Mouse (Mus musculus): Measurements from ENCODE around the gene Efna4. TPM values are rescaled to one million over a fixed set of nuclear protein-coding genes. Genes with fewer than 3 reads are reported as not detected.
A peak's percentile ranks its signal among the peaks of the same experiment; 100 is the strongest.

Efna4 gene
- polyA plus RNA-seq, 1 experiment from 2014 or later: 24.7 TPM

DNA sequence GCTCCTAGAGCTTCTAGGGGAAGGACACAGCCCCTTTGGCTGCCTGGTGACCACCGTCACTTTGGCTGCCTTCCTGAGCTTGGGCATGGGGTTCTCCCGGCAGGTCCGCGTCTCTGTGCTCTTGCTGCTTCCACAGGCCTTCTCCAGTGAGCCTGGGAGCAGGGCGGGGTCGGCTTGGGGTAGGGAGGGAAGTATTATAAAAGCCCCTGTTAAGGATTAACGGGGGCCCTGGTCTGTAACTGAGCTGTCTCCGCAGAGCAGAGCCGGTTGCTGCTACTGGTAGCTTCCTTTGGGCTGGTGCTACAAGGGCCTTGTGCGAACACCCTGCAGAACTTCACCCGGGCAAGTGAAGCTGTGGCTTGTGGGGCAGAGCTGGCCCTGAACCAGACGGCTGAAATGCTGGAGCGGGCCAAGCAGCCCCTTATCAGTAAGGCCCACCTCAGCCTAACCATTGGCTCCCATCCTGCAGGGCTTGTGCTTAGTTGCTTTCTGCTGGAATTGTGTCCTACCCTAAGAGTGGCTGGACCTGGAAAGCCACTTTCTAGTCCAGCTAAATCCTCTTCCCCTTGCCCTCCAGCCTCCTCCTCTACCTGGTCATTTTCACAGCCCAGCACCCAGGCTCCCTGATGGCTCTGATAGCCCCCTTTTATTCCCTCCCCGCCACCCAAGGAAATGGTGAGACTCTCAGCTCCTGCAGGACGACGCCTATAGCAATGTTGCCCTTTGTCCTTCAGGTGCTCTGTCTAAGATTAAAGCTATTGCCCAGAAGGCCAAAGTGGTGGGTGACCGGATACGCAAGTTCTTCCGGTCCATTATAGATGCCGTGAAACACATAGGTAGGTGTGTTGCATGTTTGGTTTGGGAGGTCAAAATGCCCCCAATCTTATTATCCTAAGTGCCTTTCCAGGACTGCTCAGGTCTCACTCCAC is 27.9 kb upstream of the Efna4 start:
- H3K4me1 ChIP-seq (replicated peaks; ENCODE audit: control insufficient read depth, insufficient read depth, low read length): no peaks in the 10 kb centered on the region
- ATAC-seq (ENCODE audit: low read depth): no peak
- WGBS: 59% methylated on average over 20 of the region's 20 CpGs
- H3K9ac ChIP-seq (ENCODE audit: low read length): no peak overlapping the region
- no peak overlapping the region for H3K27ac ChIP-seq (ENCODE audit: low read length)
- no peak overlapping the region for H3K4me2 ChIP-seq (ENCODE audit: low read depth, low read length)
- H3K27me3 ChIP-seq (ENCODE audit: control insufficient read depth, insufficient read depth, low read depth, low read length): no peaks in the 10 kb centered on the region
- H3K36me3 ChIP-seq (ENCODE audit: control insufficient read depth, insufficient read depth, low read length): no peaks in the 10 kb centered on the region
- H3K4me3 ChIP-seq (ENCODE audit: low read length): no peak overlapping the region
- no peaks in the 10 kb centered on the region for H3K9me3 ChIP-seq (ENCODE audit: control insufficient read depth, low read length)

DNA sequence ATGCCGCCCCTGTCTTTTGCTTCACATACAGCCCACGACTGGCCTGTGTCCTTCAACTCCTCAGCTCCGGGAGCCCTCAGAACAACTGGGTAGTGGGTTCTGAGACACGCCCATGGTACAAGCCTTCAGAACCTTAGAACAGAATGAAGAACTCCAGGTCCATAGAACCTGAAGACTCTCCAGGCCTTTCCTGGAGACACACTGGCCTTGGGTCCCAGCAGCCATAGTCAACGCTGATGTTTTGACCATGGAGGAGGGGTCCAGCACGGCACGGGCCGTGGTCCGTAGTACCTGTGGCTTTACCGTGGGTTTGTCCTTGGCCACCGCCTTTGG is 27.3 kb upstream of the Efna4 start, which contains the start of gene Dcst1:
Gene Dcst1, minus strand, starts transcription at position 101 of the 333 bp plus-strand sequence.
- no peak within 1 kb of the TSS for H3K27ac ChIP-seq (ENCODE audit: low read length)
- no peaks in the 10 kb centered on the region for H3K4me1 ChIP-seq (replicated peaks; ENCODE audit: control insufficient read depth, insufficient read depth, low read length)
- WGBS: 88% methylated on average over 11 of the region's 11 CpGs
- H3K4me2 ChIP-seq (ENCODE audit: low read depth, low read length): no peak within 1 kb of the TSS
- no peak within 1 kb of the TSS for H3K9ac ChIP-seq (ENCODE audit: low read length)
- no peak within 1 kb of the TSS for H3K4me3 ChIP-seq (ENCODE audit: low read length)
- H3K9me3 ChIP-seq (ENCODE audit: control insufficient read depth, low read length): no peaks in the 10 kb centered on the region
- no peak for ATAC-seq (ENCODE audit: low read depth)
- no peaks in the 10 kb centered on the region for H3K36me3 ChIP-seq (ENCODE audit: control insufficient read depth, insufficient read depth, low read length)
- no peaks in the 10 kb centered on the region for H3K27me3 ChIP-seq (ENCODE audit: control insufficient read depth, insufficient read depth, low read depth, low read length)

DNA sequence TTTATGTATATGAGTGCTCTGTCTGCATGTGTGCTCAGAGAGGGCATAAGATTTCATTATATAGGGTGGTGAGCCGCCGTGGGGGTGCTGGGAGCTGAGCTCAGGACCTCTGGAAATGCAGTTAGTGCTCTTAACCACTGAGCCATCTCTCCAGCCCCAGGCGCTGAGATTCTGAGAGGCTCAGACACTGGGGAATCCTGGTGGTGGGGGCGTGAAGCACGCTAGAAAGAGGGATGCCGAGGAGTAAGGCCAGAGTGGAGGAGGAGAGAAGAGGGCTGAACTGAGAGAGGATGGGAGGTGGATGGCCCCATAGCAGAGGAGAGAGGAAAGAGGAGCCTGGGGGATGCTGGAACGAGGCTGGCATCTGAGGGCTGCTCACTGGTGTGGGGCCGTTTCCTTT is 26.8 kb upstream of the Efna4 start:
- Histone ChIP-seq H3K27me3 (ENCODE audit: control insufficient read depth, insufficient read depth, low read depth, low read length) (no peaks in the 10 kb centered on the region), H3K9ac (ENCODE audit: low read length) (no peak overlapping the region), H3K4me1 (replicated peaks; ENCODE audit: control insufficient read depth, insufficient read depth, low read length) (no peaks in the 10 kb centered on the region), H3K4me2 (ENCODE audit: low read depth, low read length) (no peak overlapping the region), H3K27ac (ENCODE audit: low read length) (no peak overlapping the region), H3K9me3 (ENCODE audit: control insufficient read depth, low read length) (no peaks in the 10 kb centered on the region), H3K4me3 (ENCODE audit: low read length) (no peak overlapping the region), H3K36me3 (ENCODE audit: control insufficient read depth, insufficient read depth, low read length) (no peaks in the 10 kb centered on the region)
- ATAC-seq (ENCODE audit: low read depth): no peak
- WGBS: 71% methylated on average over 8 of the region's 8 CpGs

DNA sequence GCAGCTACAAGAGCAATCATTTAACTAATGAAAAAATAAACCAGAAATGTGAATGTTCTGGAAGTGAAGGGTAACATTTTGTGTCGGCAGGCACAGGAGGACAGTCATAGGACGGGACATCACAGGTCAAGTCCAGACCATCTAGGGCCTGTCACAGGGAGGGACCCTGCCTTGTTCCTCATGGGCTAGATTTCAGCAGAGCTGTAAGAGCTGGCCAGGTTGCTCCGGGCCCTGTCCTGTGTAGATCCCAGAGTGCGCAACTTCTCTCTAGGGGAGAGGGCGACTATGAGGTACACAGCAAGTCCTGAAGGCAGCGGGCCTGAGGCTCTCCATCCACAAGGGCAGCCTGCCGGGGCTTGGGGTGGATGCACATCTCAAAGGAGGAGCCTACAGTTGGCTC is 23.8 kb upstream of the Efna4 start, which contains the start of gene Dcst2:
Gene Dcst2, plus strand, starts transcription at position 301 of the 400 bp plus-strand sequence.
- no peak within 1 kb of the TSS for H3K4me2 ChIP-seq (ENCODE audit: low read depth, low read length)
- WGBS: 76% methylated on average over 7 of the region's 7 CpGs
- no peak within 1 kb of the TSS for H3K27ac ChIP-seq (ENCODE audit: low read length)
- H3K9me3 ChIP-seq (ENCODE audit: control insufficient read depth, low read length): no peaks in the 10 kb centered on the region
- no peaks in the 10 kb centered on the region for H3K27me3 ChIP-seq (ENCODE audit: control insufficient read depth, insufficient read depth, low read depth, low read length)
- no peaks in the 10 kb centered on the region for H3K4me1 ChIP-seq (replicated peaks; ENCODE audit: control insufficient read depth, insufficient read depth, low read length)
- ATAC-seq (ENCODE audit: low read depth): no peak
- H3K9ac ChIP-seq (ENCODE audit: low read length): no peak within 1 kb of the TSS
- H3K4me3 ChIP-seq (ENCODE audit: low read length): no peak within 1 kb of the TSS
- no peaks in the 10 kb centered on the region for H3K36me3 ChIP-seq (ENCODE audit: control insufficient read depth, insufficient read depth, low read length)

DNA sequence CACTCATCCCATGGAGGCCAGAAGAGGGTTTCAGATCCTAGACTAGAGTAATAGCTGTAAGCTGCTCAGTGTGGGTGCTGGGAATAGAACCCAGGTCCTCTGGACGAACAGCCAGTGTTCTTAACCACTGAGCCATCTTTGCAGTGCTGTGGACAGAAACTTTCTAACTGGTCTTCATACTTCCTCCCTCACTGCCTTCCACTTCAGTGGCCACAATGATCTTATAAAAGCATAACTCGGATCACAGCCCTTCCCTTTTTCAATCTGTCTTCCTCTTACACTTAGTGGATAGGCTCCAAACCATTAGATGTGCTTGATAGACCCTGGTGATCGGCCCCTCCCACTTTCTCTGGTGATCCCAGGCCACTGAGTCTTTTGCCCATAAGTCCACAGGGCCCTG is 22.4 kb upstream of the Efna4 start:
- H3K27me3 ChIP-seq (ENCODE audit: control insufficient read depth, insufficient read depth, low read depth, low read length): no peaks in the 10 kb centered on the region
- 75% methylated on average over 3 of the region's 3 CpGs for WGBS
- no peak overlapping the region for H3K27ac ChIP-seq (ENCODE audit: low read length)
- no peak overlapping the region for H3K4me3 ChIP-seq (ENCODE audit: low read length)
- H3K4me1 ChIP-seq (replicated peaks; ENCODE audit: control insufficient read depth, insufficient read depth, low read length): no peaks in the 10 kb centered on the region
- no peak overlapping the region for H3K4me2 ChIP-seq (ENCODE audit: low read depth, low read length)
- H3K36me3 ChIP-seq (ENCODE audit: control insufficient read depth, insufficient read depth, low read length): no peaks in the 10 kb centered on the region
- H3K9me3 ChIP-seq (ENCODE audit: control insufficient read depth, low read length): no peaks in the 10 kb centered on the region
- no peak overlapping the region for H3K9ac ChIP-seq (ENCODE audit: low read length)
- ATAC-seq (ENCODE audit: low read depth): no peak

DNA sequence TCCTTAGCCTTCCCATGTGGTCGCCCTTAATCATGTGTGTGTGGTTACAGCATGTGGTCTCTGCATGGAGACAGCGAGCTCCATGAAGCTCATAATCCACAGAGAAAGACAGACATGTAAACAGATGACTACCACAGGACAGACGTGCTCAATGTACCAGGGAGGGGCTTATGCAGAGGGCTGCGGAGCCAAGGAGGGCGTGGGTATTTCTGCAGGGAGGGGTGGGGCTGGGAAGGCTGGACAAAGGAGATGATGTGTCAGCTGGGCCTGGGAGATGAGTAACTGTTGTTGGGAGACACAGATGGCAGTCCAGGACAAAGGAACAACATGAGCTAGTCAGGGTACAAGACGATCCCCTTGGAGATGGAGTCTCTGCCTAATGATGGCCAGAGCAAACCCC is 21.8 kb upstream of the Efna4 start:
- no peak for ATAC-seq (ENCODE audit: low read depth)
- WGBS: 60% methylated on average over 6 of the region's 6 CpGs
- no peaks in the 10 kb centered on the region for H3K27me3 ChIP-seq (ENCODE audit: control insufficient read depth, insufficient read depth, low read depth, low read length)

DNA sequence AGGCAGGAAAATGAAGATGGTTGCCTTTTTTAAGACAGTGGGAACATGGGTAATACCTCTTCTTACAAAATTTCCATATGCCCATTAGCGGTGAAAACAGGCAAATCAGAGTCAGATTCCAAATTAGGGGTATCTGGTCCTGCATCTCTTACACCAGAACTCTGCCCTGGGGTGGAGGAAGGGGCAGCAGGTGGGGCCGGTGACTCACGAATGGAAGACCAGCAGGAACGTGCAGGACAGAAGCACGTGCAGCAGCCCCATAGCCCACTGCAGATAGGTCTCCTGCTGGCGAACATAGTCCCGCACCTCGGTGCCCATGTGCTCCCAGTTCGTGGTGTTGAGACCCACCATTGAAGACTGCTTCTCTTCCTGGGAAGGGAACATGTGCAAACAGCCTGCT is 18.2 kb upstream of the Efna4 start:
- Histone ChIP-seq H3K9me3 (ENCODE audit: control insufficient read depth, low read length) (no peaks in the 10 kb centered on the region), H3K4me2 (ENCODE audit: low read depth, low read length) (no peak overlapping the region), H3K27ac (ENCODE audit: low read length) (no peak overlapping the region), H3K36me3 (ENCODE audit: control insufficient read depth, insufficient read depth, low read length) (no peaks in the 10 kb centered on the region), H3K4me3 (ENCODE audit: low read length) (no peak overlapping the region), H3K9ac (ENCODE audit: low read length) (no peak overlapping the region), H3K4me1 (replicated peaks; ENCODE audit: control insufficient read depth, insufficient read depth, low read length) (peaks cover 2% of the 10 kb centered on the region; the same call in 1 of the 2 replicates), H3K27me3 (ENCODE audit: control insufficient read depth, insufficient read depth, low read depth, low read length) (no peaks in the 10 kb centered on the region)
- ATAC-seq (ENCODE audit: low read depth): no peak
- 57% methylated on average over 9 of the region's 9 CpGs for WGBS

More for the DNA sequence above, 21.8 kb upstream of the Efna4 start:
- Histone ChIP-seq H3K9me3 (ENCODE audit: control insufficient read depth, low read length) (no peaks in the 10 kb centered on the region), H3K27ac (ENCODE audit: low read length) (no peak overlapping the region), H3K4me1 (replicated peaks; ENCODE audit: control insufficient read depth, insufficient read depth, low read length) (peaks cover 2% of the 10 kb centered on the region; the same call in 1 of the 2 replicates), H3K36me3 (ENCODE audit: control insufficient read depth, insufficient read depth, low read length) (no peaks in the 10 kb centered on the region), H3K9ac (ENCODE audit: low read length) (no peak overlapping the region), H3K4me2 (ENCODE audit: low read depth, low read length) (no peak overlapping the region), H3K4me3 (ENCODE audit: low read length) (no peak overlapping the region)

DNA sequence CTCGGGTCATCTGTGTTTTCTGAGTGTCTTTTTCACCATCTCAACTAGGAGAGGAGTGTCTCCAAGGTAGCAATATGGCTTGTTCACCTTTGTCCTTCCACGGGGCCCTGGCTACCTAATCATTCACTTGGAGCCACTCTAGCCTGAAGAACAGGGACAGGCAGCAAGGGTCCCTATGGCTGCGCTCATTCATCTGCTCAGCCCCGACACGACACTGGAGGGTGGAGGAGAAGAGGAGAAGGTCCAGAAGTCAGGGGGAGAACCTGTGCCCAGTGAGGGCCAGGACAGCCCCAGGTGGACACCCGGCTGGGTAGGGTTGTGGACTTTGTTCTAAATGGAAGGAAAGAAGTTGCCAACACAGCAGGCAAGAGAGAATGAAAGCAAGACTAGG is 17.7 kb upstream of the Efna4 start:
- Histone ChIP-seq H3K27ac (ENCODE audit: low read length) (no peak overlapping the region), H3K4me1 (replicated peaks; ENCODE audit: control insufficient read depth, insufficient read depth, low read length) (peaks cover 5% of the 10 kb centered on the region), H3K27me3 (ENCODE audit: control insufficient read depth, insufficient read depth, low read depth, low read length) (no peaks in the 10 kb centered on the region; the same call in 1 of the 2 replicates), H3K9ac (ENCODE audit: low read length) (no peak overlapping the region), H3K9me3 (ENCODE audit: control insufficient read depth, low read length) (no peaks in the 10 kb centered on the region), H3K4me2 (ENCODE audit: low read depth, low read length) (no peak overlapping the region), H3K4me3 (ENCODE audit: low read length) (no peak overlapping the region), H3K36me3 (ENCODE audit: control insufficient read depth, insufficient read depth, low read length) (no peaks in the 10 kb centered on the region)
- ATAC-seq (ENCODE audit: low read depth): no peak
- WGBS: 69% methylated on average over 6 of the region's 6 CpGs

DNA sequence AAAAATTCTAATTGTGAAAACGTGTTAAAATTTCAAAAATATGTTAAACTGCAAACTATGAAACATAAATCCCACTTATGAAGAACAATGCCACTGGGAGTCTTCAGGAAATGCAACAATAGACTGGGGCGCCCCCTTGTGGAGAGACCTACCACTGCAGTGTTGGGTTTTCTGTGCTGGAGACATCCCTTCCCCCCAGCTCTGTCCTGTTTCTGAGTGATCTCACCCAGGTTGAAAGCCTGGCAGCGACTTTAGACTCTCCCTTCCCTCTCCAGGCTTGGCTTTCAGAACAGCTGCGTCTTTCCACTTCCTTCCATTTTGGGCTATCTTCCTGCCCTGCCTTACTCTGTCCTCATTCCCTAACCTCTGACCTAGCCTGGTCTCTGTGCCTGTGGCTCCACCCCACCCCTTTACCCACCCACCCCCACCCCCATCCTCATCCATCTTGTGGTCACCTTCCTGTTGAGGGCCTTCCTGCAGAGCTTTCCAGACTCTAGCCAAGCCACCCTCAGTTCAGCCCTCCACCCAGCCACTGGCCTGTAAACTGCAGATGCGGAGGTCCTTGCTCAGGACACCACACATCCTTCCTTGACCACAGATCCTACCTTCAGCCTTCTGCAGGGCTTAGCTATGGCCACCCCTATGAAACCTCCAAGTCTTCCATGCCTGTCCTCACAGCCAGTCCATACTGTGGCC is 17.1 kb upstream of the Efna4 start:
- Histone ChIP-seq H3K27ac (ENCODE audit: low read length) (0 out of 2 replicates have a peak overlapping the region, but pooled peaks have one; percentile 23), H3K4me3 (ENCODE audit: low read length) (no peak overlapping the region), H3K27me3 (ENCODE audit: control insufficient read depth, insufficient read depth, low read depth, low read length) (no peaks in the 10 kb centered on the region; the same call in 1 of the 2 replicates), H3K9ac (ENCODE audit: low read length) (no peak overlapping the region), H3K9me3 (ENCODE audit: control insufficient read depth, low read length) (no peaks in the 10 kb centered on the region), H3K36me3 (ENCODE audit: control insufficient read depth, insufficient read depth, low read length) (no peaks in the 10 kb centered on the region), H3K4me2 (ENCODE audit: low read depth, low read length) (no peak overlapping the region), H3K4me1 (replicated peaks; ENCODE audit: control insufficient read depth, insufficient read depth, low read length) (peaks cover 10% of the 10 kb centered on the region)
- ATAC-seq (ENCODE audit: low read depth): peak; percentile 54
- 11% methylated on average over 5 of the region's 5 CpGs for WGBS

All from lung, embryonic 16.5 days (tissue).